Comparison of ENCODE assay signal across 14 mouse cellular contexts in genomic region chr13:96346581-96346980, GRCm38 (mm10).
"Had no signal": no experiment of that assay in that cellular context is flagged by ENCODE, and none has a peak within 500 bp of the region (broad histone marks: within the 10 kb centered on the region; RNA-seq: fewer than 3 reads in every experiment).

No protein-coding gene starts in this region.

- DNase-seq: kidney, adult 8-10 months; kidney, postnatal 25 days; layer of hippocampus, adult 9-11 months; layer of hippocampus, postnatal 36 days; left cerebral cortex, postnatal 4 days; lung, adult 18-20 months; lung, postnatal 4 days; right cerebral cortex, postnatal 14 days; thymus, postnatal 36 days had no signal

- H3K4me2 ChIP-seq: limb, embryonic 13.5 days; midbrain, embryonic 11.5 days; midbrain, embryonic 15.5 days; neural tube, embryonic 12.5 days had no signal

- H3K9ac ChIP-seq: limb, embryonic 13.5 days; liver, embryonic 14.5 days; midbrain, embryonic 15.5 days; neural tube, embryonic 12.5 days had no signal

- H3K27me3 ChIP-seq: limb, embryonic 13.5 days; midbrain, embryonic 15.5 days; neural tube, embryonic 12.5 days had no signal

- ATAC-seq: midbrain, embryonic 15.5 days had no signal

- H3K9me3 ChIP-seq: limb, embryonic 13.5 days; midbrain, embryonic 15.5 days; neural tube, embryonic 12.5 days had no signal

- H3K4me3 ChIP-seq: limb, embryonic 13.5 days; midbrain, embryonic 15.5 days; neural tube, embryonic 12.5 days had no signal

- H3K27ac ChIP-seq: limb, embryonic 13.5 days; liver, embryonic 14.5 days; midbrain, embryonic 15.5 days; neural tube, embryonic 12.5 days had no signal

- H3K4me1 ChIP-seq: limb, embryonic 13.5 days; neural tube, embryonic 12.5 days had no signal

- H3K36me3 ChIP-seq: limb, embryonic 13.5 days; midbrain, embryonic 15.5 days; neural tube, embryonic 12.5 days had no signal
